Comparison of ENCODE assay signal across 1 mouse cellular context in genomic region chr8:119514940-119515339, GRCm38 (mm10).
TF ChIP-seq lines count a peak whose summit lies in the region.

No protein-coding gene starts in this region.

TF ChIP-seq in MEL, 35 proteins besides CTCF, POLR2A, EP300 and RAD21 (continued from another document):
- TF ChIP-seq MAX (IDR thresholded peaks at IDR 0.05; ENCODE audit: low read length) (peak; percentile 41; the same call in 1 of the 2 replicates), POLR2AphosphoS2 (IDR thresholded peaks at IDR 0.05; ENCODE audit: low read length) (0 out of 2 replicates have a peak, but pooled peaks have one; percentile 30), MXI1 (IDR thresholded peaks at IDR 0.05; ENCODE audit: low read depth, low read length) (peak; percentile 81), NRF1 (IDR thresholded peaks at IDR 0.05; ENCODE audit: insufficient read depth, low read depth, low read length, poor library complexity, severe bottlenecking) (no peak), ETS1 (IDR thresholded peaks at IDR 0.05; ENCODE audit: low read depth, low read length) (peak; percentile 88), MAZ (IDR thresholded peaks at IDR 0.05; ENCODE audit: low read depth, low read length) (peak; percentile 52; the same call in 1 of the 2 replicates), ZNF384 (IDR thresholded peaks at IDR 0.05; ENCODE audit: low read depth, low read length) (no peak), BHLHE40 (IDR thresholded peaks at IDR 0.05; ENCODE audit: borderline replicate concordance, low read depth, low read length) (no peak; the same call in 1 of the 2 replicates), UBTF (IDR thresholded peaks at IDR 0.05; ENCODE audit: borderline replicate concordance, insufficient read depth, low read depth, low read length) (no peak), ZC3H11A (IDR thresholded peaks at IDR 0.05; ENCODE audit: low read depth, low read length) (no peak), JUND (IDR thresholded peaks at IDR 0.05; ENCODE audit: low read depth, low read length) (no peak), ZMIZ1 (IDR thresholded peaks at IDR 0.05; ENCODE audit: low read depth, low read length) (no peak), TBP (IDR thresholded peaks at IDR 0.05; ENCODE audit: low read depth, low read length) (0 out of 2 replicates have a peak, but pooled peaks have one; percentile 38), MAFK (IDR thresholded peaks at IDR 0.05; ENCODE audit: borderline replicate concordance, low read depth, low read length) (no peak), GABPA (IDR thresholded peaks at IDR 0.05; ENCODE audit: low read depth, low read length) (no peak), USF2 (IDR thresholded peaks at IDR 0.05; ENCODE audit: borderline replicate concordance in 1 of 2, insufficient read depth in 1 of 2, low read depth in 1 of 2, low read length in 2 of 2) (no peak), ELF1 (IDR thresholded peaks at IDR 0.05; ENCODE audit: low read depth, low read length) (no peak), MYB (IDR thresholded peaks at IDR 0.05; ENCODE audit: low read depth, low read length) (peak; percentile 75), CHD2 (IDR thresholded peaks at IDR 0.05; ENCODE audit: low read length) (no peak), KAT2A (conservative IDR thresholded peaks at IDR 0.05; ENCODE audit: low read depth, low read length) (no peak), ZKSCAN1 (IDR thresholded peaks at IDR 0.05; ENCODE audit: low read depth, low read length) (no peak), MEF2A (IDR thresholded peaks at IDR 0.05; ENCODE audit: extremely low read depth, insufficient replicate concordance, low read depth, low read length, poor library complexity, severe bottlenecking) (no peak), HCFC1 (IDR thresholded peaks at IDR 0.05; ENCODE audit: low read depth, low read length) (no peak), SIN3A (IDR thresholded peaks at IDR 0.05; ENCODE audit: low read length) (peak; percentile 63), GATA1 (IDR thresholded peaks at IDR 0.05; ENCODE audit: low read depth, low read length) (peak; percentile 96), POLR2AphosphoS5 (IDR thresholded peaks at IDR 0.05; ENCODE audit: borderline replicate concordance, low read depth, low read length) (no peak), MYC (IDR thresholded peaks at IDR 0.05; ENCODE audit: low read depth, low read length) (0 out of 2 replicates have a peak, but pooled peaks have one; percentile 65), TCF12 (IDR thresholded peaks at IDR 0.05; ENCODE audit: low read depth, low read length) (peak; percentile 95), SMC3 (IDR thresholded peaks at IDR 0.05; ENCODE audit: low read depth, low read length) (no peak; the same call in 1 of the 2 replicates)
